9 mouse cellular contexts compared by ENCODE assay signal in the genomic region with DNA sequence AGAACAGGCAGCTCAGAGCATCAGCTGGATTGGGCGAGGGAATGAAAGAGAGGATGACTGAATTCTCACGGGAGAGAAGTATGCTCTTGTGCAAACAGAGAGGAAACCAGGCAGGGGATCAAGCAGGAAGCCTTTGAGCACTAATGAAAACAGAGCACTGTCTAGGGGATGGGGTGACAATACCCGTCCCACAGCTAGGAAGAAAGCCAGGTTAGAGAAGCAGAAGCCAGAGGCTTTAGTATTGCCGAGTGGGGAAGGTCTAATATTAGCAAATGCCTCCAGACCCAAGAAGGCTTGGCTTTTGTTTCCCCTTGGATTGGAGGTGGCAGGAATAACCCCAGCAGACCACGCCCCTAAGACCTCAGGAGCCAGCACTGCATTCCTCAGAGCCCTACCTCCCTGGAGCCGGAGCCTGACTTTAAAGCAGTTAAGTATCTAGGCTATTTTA. TPM values are rescaled to one million over a fixed set of nuclear protein-coding genes. Genes with fewer than 3 reads are reported as not detected.
A peak's percentile ranks its signal among the peaks of the same experiment; 100 is the strongest.
DNase-seq lines count a peak whose midpoint lies in the region; ATAC-seq lines count a peak whose summit lies in the region.
"Had no signal": no experiment of that assay in that cellular context is flagged by ENCODE, and none has a peak within 500 bp of the region (broad histone marks: within the 10 kb centered on the region; RNA-seq: fewer than 3 reads in every experiment).

No protein-coding gene starts in this region.

- no peaks in the 10 kb centered on the region for H3K9me3 ChIP-seq in embryonic facial prominence, embryonic 11.5 days (replicated peaks; ENCODE audit: control insufficient read depth, low read length)
- H3K9me3 ChIP-seq in liver, embryonic 11.5 days (ENCODE audit: control insufficient read depth, low read length): no peaks in the 10 kb centered on the region

- DNase-seq in ES-CJ7 (ENCODE audit: low read depth, low spot score) (peak; percentile 67), liver (no peak)
- peak; percentile 70 for DNase-seq in embryonic facial prominence, embryonic 11.5 days (ENCODE audit: low spot score)
- DNase-seq in kidney, adult 18-20 months: peak; percentile 43
- peak; percentile 57 to 69 for DNase-seq in lung, postnatal 4 days
- DNase-seq in layer of hippocampus, postnatal 10 days (ENCODE audit: low spot score in 2 of 2): no peak
- DNase-seq in natural killer cell, adult 2 months (ENCODE audit: low spot score in 2 of 2): no peak
- DNase-seq in liver, embryonic 11.5 days (ENCODE audit: low spot score): no peak

- H3K36me3 ChIP-seq in embryonic facial prominence, embryonic 11.5 days (replicated peaks; ENCODE audit: control insufficient read depth, insufficient read depth, low read depth, low read length): no peaks in the 10 kb centered on the region
- H3K36me3 ChIP-seq in liver, embryonic 11.5 days (ENCODE audit: control insufficient read depth, insufficient read depth, low read length): no peaks in the 10 kb centered on the region

- H3K4me3 ChIP-seq in embryonic facial prominence, embryonic 11.5 days (ENCODE audit: low read depth, low read length): no peak overlapping the region
- H3K4me3 ChIP-seq in liver, embryonic 11.5 days (ENCODE audit: low read depth, low read length): no peak overlapping the region

- peak; percentile 41; the same call in 1 of the 2 replicates for ATAC-seq in embryonic facial prominence, embryonic 11.5 days (replicated peaks; ENCODE audit: insufficient number of reproducible peaks, low FRiP score, low TSS enrichment, low read depth)
- ATAC-seq in liver, embryonic 11.5 days (replicated peaks; ENCODE audit: low FRiP score): no peak

- H3K27me3 ChIP-seq in embryonic facial prominence, embryonic 11.5 days (ENCODE audit: control insufficient read depth, insufficient read depth, low read length): no peaks in the 10 kb centered on the region
- H3K27me3 ChIP-seq in liver, embryonic 11.5 days (replicated peaks; ENCODE audit: control insufficient read depth, insufficient read depth, low read length): no peaks in the 10 kb centered on the region

- 3% methylated on average over 6 of the region's 6 CpGs for WGBS in embryonic facial prominence, embryonic 11.5 days
- 40% methylated on average over 6 of the region's 6 CpGs for WGBS in liver, embryonic 11.5 days

- no peak overlapping the region for H3K27ac ChIP-seq in embryonic facial prominence, embryonic 11.5 days (replicated peaks; ENCODE audit: low read depth, low read length)
- H3K27ac ChIP-seq in liver, embryonic 11.5 days (ENCODE audit: low read depth, low read length): no peak overlapping the region; the same call in 1 of the 2 replicates
- H3K27ac ChIP-seq: liver, embryonic 14.5 days had no signal

- H3K4me1 ChIP-seq in embryonic facial prominence, embryonic 11.5 days (ENCODE audit: control insufficient read depth, insufficient read depth, low read length): peaks cover 17% of the 10 kb centered on the region
- peaks cover 47% of the 10 kb centered on the region for H3K4me1 ChIP-seq in liver, embryonic 11.5 days (replicated peaks; ENCODE audit: control insufficient read depth, insufficient read depth, low read length)

- no peak overlapping the region for H3K4me2 ChIP-seq in embryonic facial prominence, embryonic 11.5 days (ENCODE audit: low read depth, low read length)
- no peak overlapping the region for H3K4me2 ChIP-seq in liver, embryonic 11.5 days

- no peak overlapping the region for H3K9ac ChIP-seq in embryonic facial prominence, embryonic 11.5 days (replicated peaks; ENCODE audit: low read length)
- no peak overlapping the region for H3K9ac ChIP-seq in liver, embryonic 11.5 days (ENCODE audit: low read depth, low read length)
- H3K9ac ChIP-seq: liver, embryonic 14.5 days had no signal

RNA-seq across cellular contexts. Expression of gene Arid3b, which starts 19.3 kb away (rescaled TPM):
- polyA plus RNA-seq in embryonic facial prominence, embryonic 11.5 days (2014; fragmentation: Nextera tagmentation; extraction: Ambion mirVana): 23.2 and 24.3 TPM in 2 replicates
- 10 to 100 TPM; 10.0 to 11.8 TPM for total RNA-seq in layer of hippocampus, postnatal 10 days (2021)
- 20.3 and 21.4 TPM in 2 replicates for polyA plus RNA-seq in liver, embryonic 11.5 days (2014; fragmentation: Nextera tagmentation; extraction: Ambion mirVana)

RNA-seq across cellular contexts. Expression of gene Clk3, which starts 51.6 kb away (rescaled TPM):
- polyA plus RNA-seq in embryonic facial prominence, embryonic 11.5 days (2014; fragmentation: Nextera tagmentation; extraction: Ambion mirVana): 70.0 and 79.3 TPM in 2 replicates
- total RNA-seq in layer of hippocampus, postnatal 10 days (2021): 10 to 100 TPM; 64.3 to 66.9 TPM
- polyA plus RNA-seq in liver, embryonic 11.5 days (2014; fragmentation: Nextera tagmentation; extraction: Ambion mirVana): 85.0 and 85.1 TPM in 2 replicates

Comparison
In these comparisons a context has a peak if more than half of its experiments do, and no peak if none do; other contexts are left out.
1. DNase-seq: peak in ES-CJ7 (single experiment), embryonic facial prominence, embryonic 11.5 days (single experiment), kidney, adult 18-20 months (single experiment) and lung, postnatal 4 days (2 of 2); none in layer of hippocampus, postnatal 10 days (0 of 2), natural killer cell, adult 2 months (0 of 2), liver, embryonic 11.5 days (single experiment) and liver (single experiment).